Mouse (Mus musculus) lung, postnatal 25 days (tissue): ENCODE data around the gene Dcdc2a.

ENCODE experiments used
- DNase-seq: peaks from one replicate; pipeline ENCODE4 v3.0.0; 2022; ENCODE audit warnings: low spot score

Gene Dcdc2a

DNA sequence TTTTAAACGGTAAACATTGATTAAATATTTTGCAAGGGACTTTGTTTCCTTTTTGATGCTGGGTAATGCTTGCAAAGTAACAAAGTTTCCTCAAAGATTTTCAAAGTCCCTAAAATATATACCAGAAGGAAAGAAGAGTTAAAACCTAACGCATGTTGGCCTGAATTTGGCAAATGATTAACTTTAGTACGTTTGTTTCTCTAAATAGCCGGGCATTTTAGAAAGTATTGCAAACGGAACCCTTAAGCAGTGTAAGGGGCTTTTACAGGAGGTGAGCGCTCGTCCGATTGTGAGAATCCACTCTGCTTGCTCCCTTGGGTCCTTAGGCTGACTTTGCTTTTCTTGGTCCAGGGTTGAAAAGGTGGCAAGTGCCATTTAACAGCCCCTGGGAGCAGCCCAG is 41.5 kb downstream of the Dcdc2a start:
- no peak for DNase-seq

GRCm38 (mm10) chr13:25098578-25098977 is 42.8 kb downstream of the Dcdc2a start:
- no peak for DNase-seq

- DNase-seq: no peak
These were observed 43.7 kb downstream of the Dcdc2a start for GRCm38 (mm10) chr13:25099508-25099907.

GRCm38 (mm10) chr13:25100581-25100980 is 44.8 kb downstream of the Dcdc2a start:
- no peak for DNase-seq

DNA sequence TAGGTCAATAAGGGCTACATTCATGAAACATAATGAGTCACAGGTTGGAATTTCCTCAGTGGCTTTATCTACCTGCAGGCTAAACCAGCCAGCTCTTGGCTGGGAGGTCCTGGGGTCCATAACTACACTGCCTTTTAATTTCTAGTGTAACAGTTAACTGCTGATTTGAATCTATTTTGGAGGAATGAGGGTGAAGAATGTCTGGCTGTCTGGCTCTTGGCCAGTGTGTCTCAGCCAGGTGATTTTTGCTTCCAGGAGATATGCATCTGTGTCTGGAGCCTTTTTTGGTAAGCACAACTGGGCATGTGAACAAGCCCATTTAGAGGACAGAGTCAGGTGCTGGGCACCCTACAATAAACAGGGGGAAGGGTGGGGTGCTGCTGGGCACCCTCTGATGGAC is 49.9 kb downstream of the Dcdc2a start:
- DNase-seq: no peak

DNA sequence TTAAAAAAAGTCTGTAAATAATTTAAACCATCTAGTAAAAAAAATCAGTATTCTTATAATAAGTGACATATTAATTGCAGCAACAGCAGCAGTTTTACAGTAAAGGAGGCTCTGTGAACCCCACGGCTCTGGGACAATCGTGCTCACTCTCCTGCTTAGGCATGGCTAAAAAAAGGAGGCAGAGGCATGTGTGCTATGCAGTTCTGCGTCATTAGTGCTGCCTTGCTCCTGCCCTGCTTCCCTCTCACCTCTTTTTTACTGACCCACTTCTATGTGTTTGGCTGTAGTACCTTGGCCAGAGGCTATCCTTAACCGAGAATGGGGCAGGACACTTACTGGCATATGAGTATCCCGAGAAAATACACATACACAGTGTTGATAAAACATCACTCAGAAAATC is 50.9 kb downstream of the Dcdc2a start:
- no peak for DNase-seq

- no peak for DNase-seq
These were observed 52.5 kb downstream of the Dcdc2a start for GRCm38 (mm10) chr13:25108353-25108752.

DNA sequence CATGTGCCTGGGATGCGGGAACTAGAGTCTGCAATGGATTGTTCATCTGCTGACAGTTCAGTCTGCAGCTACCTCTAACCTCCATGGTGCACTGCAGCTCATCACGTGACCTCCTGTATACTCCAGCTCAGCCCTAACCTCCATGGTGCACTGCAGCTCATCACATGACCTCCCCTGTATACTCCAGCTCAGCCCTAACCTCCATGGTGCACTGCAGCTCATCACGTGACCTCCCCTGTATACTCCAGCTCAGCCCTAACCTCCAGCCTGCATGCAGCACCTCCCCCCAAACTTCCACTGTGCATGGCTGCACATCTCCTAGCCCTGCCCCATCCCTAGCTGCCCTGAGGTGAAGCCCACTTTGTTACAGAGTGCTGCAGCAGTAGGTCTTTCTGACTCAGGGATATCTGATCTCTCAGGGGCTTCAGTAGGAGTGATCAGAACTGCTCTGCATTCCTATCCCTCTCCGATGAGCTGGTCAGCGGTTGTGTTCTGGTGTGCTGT is 54.8 kb downstream of the Dcdc2a start:
- DNase-seq: no peak

- no peak for DNase-seq
These were observed 59.7 kb downstream of the Dcdc2a start for GRCm38 (mm10) chr13:25115429-25115881.

DNA sequence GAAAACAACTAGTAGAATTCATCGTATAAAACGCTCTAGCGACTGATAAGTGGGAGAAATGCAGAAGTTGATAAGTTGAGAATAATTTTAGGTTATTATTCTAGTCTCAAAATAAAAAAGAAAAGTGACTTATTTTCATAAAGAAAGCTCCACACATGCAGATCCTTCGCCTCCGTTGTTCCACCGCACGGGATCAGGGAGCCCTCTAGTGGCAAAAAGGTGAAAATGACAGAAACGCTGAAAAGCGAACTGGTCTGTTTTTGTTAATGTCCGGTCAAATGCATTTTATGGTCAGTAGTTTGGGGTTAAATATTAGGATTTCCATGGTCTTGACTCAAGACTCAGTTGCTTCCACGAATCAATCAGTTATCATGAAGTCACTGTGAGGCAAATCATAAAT is 60.2 kb downstream of the Dcdc2a start:
- DNase-seq: peak; percentile 35

DNA sequence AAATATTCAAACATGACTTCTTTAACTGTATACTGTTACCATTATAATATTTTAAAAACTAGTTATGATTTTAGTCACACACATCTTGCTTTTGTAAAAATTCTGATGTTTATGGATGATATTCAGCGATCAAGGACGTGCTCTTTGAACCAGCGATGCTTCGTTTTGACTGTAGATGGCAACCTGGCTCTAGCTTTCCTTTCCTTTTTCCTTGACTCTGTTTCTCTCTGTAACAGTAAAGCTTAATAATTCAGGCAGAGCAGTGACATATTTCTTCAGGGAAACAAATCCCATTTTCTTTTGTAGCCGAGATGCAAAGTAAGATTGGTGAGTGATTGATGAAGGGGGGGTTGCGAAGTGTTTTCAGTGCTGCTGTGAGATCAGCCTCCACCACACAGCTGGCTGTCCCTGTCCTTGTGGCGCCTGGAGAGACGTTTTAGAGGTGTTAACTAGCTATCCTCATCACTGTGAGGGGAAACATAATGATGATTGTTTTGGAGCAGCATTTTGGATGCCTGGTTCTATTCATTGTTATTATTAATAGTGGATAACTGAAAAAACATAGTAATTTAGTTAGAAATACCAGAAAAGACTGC is 67.0 kb downstream of the Dcdc2a start:
- no peak for DNase-seq

DNA sequence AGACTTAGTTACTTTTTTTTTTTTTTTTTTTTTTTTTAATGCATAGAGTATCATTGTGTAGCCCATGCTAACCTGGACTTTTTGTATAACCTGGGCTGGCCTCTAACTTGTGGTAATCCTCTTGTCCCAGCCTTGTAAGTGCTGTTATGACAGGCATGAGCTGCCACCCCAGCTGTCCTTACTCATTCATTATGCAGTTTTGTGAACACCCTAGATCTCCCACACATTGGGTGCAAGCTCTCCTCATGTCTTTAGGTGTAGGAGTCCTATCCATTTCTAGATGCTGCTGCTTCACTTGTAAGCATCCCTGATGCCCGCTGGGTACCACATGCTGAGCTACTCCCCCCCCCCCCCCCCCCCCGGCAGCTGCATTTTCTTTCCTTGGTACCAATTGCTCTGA is 71.4 kb downstream of the Dcdc2a start:
- no peak for DNase-seq

DNA sequence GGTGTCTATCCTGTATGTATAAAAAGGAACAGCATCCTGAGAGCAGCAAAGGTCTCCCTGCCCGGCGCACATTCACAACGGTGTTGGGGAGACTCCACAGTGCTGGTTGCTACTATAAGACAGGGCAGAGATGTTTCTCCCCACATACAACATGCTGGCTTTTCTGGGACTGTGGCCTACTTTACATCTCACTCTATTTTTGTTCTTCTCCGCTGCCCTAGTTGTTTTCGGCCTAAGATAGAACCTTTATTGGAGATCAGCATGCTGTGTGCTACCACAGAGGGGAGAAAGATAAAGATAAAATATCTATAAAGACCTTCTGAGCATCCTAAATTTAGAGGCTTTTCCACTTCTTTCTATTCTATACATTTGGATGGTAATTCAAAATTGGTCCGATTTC is 72.0 kb downstream of the Dcdc2a start:
- DNase-seq: no peak

DNA sequence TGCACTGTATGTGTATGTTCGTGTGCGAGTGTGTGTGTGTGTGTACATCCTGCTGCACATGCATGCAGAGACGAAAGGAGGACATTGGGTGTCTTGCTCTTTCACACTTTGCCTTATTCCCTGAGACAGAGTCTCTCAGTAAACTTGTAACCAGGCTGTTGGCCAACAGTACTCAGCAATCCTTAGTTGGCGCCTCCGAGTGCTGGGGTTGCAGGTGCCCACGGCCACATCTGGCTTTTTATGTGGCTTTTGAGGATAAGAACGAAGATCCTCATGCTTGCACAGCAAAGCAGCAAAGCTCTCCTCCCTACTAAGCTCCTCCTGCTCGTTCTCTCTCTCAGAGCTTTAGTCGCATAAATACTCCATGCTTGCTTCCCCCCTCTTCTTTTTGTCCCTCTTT is 73.0 kb downstream of the Dcdc2a start:
- DNase-seq: no peak

- no peak for DNase-seq
These were observed 87.3 kb downstream of the Dcdc2a start for GRCm38 (mm10) chr13:25143066-25143465.

GRCm38 (mm10) chr13:25144093-25144492 is 88.3 kb downstream of the Dcdc2a start:
- no peak for DNase-seq

DNA sequence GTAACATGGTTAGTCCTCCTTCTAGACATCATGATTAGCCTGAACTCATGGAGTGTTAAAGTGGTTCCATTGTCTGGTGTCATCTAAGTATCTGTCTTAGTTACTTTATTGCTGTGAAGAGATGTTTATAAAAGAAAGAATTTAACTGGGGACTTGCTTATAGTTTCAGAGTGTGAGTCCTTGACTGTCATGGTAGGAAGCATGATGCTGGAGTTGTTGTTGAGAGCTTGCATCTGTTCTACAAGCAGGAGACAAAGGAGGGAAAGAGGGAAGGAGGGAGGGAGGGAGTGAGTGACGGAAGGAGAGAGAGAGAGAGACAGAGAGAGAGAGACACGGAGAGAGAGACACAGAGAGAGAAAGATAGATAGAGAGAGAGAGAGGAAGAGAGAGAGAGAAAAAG is 90.4 kb downstream of the Dcdc2a start:
- no peak for DNase-seq

GRCm38 (mm10) chr13:25150154-25150781 is 94.5 kb downstream of the Dcdc2a start:
- DNase-seq: no peak

GRCm38 (mm10) chr13:25150861-25151260 is 95.1 kb downstream of the Dcdc2a start:
- no peak for DNase-seq

- peak; percentile 57 for DNase-seq
These were observed 104.1 kb downstream of the Dcdc2a start for GRCm38 (mm10) chr13:25159917-25160316.

DNA sequence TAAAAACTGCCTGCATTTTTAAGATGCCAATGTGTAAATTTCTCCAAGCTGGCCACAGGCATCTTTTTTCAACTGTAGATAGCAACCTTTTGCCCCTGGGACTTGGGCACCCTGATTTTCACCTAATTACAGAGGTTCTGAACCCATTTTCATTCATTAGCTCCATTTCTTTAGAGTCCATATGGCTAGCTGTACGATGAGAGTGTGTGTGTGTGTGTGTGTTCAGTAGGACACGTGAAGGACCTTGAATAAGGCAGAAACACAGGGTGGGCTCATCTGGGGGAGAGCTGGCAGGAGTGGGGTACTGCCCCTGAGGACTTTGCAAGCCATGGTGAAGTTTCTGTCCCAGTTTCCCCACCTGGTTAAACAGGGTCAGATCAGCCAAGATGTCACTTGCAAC is 105.0 kb downstream of the Dcdc2a start:
- DNase-seq: no peak

DNA sequence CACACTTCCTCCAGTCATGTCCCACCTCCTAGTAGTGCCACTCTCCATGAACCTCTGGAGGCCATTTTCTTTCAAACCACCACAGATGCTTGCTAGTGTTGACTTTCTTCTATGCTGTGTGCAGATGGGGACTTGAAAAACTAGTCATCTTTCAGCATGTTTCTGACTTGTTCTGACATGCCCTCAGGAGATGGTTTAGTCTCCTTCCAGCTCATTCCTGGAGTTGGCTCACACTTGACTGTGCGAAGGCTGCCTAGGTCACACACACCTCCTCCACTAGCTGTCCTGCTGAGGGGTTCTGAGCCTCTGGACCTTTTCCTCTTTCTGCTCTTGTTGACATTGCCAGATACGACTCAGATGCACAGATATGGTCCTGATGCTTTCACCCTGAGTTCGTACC is 106.8 kb downstream of the Dcdc2a start:
- no peak for DNase-seq

GRCm38 (mm10) chr13:25168891-25169290 is 113.1 kb downstream of the Dcdc2a start:
- no peak for DNase-seq

DNA sequence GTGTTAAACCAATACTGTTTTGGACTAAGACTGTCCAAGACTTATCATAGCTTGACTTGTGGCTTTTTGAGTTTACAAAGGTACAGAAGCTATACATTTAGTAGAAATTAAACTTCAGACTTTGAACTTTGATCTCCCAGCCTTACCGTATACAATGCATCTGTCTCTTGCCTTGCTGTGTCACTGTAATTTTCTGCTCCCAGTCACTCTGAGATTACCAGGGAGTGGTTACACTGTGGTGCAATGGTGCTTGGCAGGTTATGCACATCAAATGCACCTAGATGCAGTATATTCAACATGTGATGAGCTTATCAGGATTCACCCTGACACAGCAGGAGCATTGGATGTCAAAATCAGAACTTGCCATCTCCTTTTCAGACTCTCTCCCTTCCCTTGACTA is 122.0 kb downstream of the Dcdc2a start:
- no peak for DNase-seq
